Mouse (Mus musculus): ENCODE measurements around the gene Trip10.

DNA sequence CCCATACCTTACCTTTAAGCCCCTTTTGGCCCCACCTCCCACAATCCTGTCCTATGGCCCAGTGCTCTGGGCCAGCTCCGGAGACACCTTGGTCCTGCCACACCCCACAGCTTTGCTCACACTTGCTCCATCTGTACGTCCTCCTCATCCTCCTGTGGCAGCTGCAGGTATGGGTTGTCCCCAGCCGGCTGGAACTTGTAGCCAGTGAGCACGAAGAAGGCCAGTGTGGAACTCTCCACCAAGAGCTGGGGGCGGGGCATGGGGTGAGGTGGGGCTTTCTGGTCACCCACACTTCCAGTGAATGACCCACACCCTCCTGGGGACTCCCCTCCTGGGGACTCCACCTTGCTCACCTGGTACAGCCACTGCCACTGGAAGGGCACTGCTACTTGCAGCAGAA is 13.5 kb upstream of the Trip10 start:
- TF ChIP-seq POLR2A (IDR thresholded peaks at IDR 0.05; ENCODE audit: insufficient read depth, low read depth, low read length): no peak
- no peak for TF ChIP-seq CTCF (IDR thresholded peaks at IDR 0.05)
- no peak for TF ChIP-seq EP300 (IDR thresholded peaks at IDR 0.05; ENCODE audit: insufficient read depth, low read depth, low read length)

All from heart, adult 2 months (tissue).